Mouse (Mus musculus): ENCODE results near the gene Usp53. TPM values are rescaled to one million over a fixed set of nuclear protein-coding genes. Genes with fewer than 3 reads are reported as not detected.

Gene Usp53
- polyA plus RNA-seq, 1 experiment from 2014 or later = 9.6 TPM

GRCm38 (mm10) chr3:123009417-123009816, 25.1 kb upstream of the Usp53 start:
- ATAC-seq (no peak), DNase-seq (ENCODE audit: low spot score) (no peak)
- Histone ChIP-seq H3K4me1 (ENCODE audit: insufficient read depth, low read depth, low read length) (no peaks in the 10 kb centered on the region), H3K36me3 (ENCODE audit: insufficient read depth, low read length) (no peaks in the 10 kb centered on the region), H3K27me3 (replicated peaks; ENCODE audit: insufficient read depth, low read length) (no peaks in the 10 kb centered on the region), H3K9ac (replicated peaks; ENCODE audit: low read depth) (no peak overlapping the region), H3K27ac (ENCODE audit: low read length) (no peak overlapping the region), H3K9me3 (ENCODE audit: low read length) (no peaks in the 10 kb centered on the region), H3K4me2 (replicated peaks; ENCODE audit: low read depth, low read length) (no peak overlapping the region), H3K4me3 (ENCODE audit: low read depth, low read length) (no peak overlapping the region)
- TF ChIP-seq CTCF (IDR thresholded peaks at IDR 0.05) (no peak), EP300 (IDR thresholded peaks at IDR 0.05) (no peak)
- WGBS = 39% methylated on average over 6 of the region's 6 CpGs

GRCm38 (mm10) chr3:123007386-123007785, 23.1 kb upstream of the Usp53 start:
- no peaks in the 10 kb centered on the region for H3K4me1 ChIP-seq (ENCODE audit: insufficient read depth, low read depth, low read length)
- no peak overlapping the region for H3K27ac ChIP-seq (ENCODE audit: low read length)
- H3K27me3 ChIP-seq (replicated peaks; ENCODE audit: insufficient read depth, low read length) = no peaks in the 10 kb centered on the region
- H3K4me3 ChIP-seq (ENCODE audit: low read depth, low read length) = no peak overlapping the region
- TF ChIP-seq CTCF (IDR thresholded peaks at IDR 0.05) (no peak), EP300 (IDR thresholded peaks at IDR 0.05) (no peak)
- no peak overlapping the region for H3K9ac ChIP-seq (replicated peaks; ENCODE audit: low read depth)
- WGBS = 61% methylated on average over 10 of the region's 10 CpGs
- DNase-seq (ENCODE audit: low spot score) = no peak
- no peaks in the 10 kb centered on the region for H3K9me3 ChIP-seq (ENCODE audit: low read length)
- no peak for ATAC-seq
- H3K36me3 ChIP-seq (ENCODE audit: insufficient read depth, low read length) = no peaks in the 10 kb centered on the region
- no peak overlapping the region for H3K4me2 ChIP-seq (replicated peaks; ENCODE audit: low read depth, low read length)

- H3K9ac ChIP-seq (replicated peaks; ENCODE audit: low read depth) = no peak overlapping the region
- H3K36me3 ChIP-seq (ENCODE audit: insufficient read depth, low read length) = no peaks in the 10 kb centered on the region
- no peaks in the 10 kb centered on the region for H3K27me3 ChIP-seq (replicated peaks; ENCODE audit: insufficient read depth, low read length)
- peak; percentile 65 for DNase-seq (ENCODE audit: low spot score)
- H3K9me3 ChIP-seq (ENCODE audit: low read length) = no peaks in the 10 kb centered on the region
- H3K27ac ChIP-seq (ENCODE audit: low read length) = no peak overlapping the region
- no peak overlapping the region for H3K4me2 ChIP-seq (replicated peaks; ENCODE audit: low read depth, low read length)
- WGBS = 43% methylated on average over 3 of the region's 3 CpGs
- TF ChIP-seq CTCF (IDR thresholded peaks at IDR 0.05) (0 out of 2 replicates have a peak, but pooled peaks have one; percentile 20), EP300 (IDR thresholded peaks at IDR 0.05) (peak; percentile 42; the same call in 1 of the 2 replicates)
- H3K4me1 ChIP-seq (ENCODE audit: insufficient read depth, low read depth, low read length) = no peaks in the 10 kb centered on the region
- peak; percentile 57 for ATAC-seq
- H3K4me3 ChIP-seq (ENCODE audit: low read depth, low read length) = no peak overlapping the region
These were observed 16.7 kb upstream of the Usp53 start for GRCm38 (mm10) chr3:123001053-123001452.

GRCm38 (mm10) chr3:122998511-122998910, 14.2 kb upstream of the Usp53 start:
- no peak for TF ChIP-seq EP300 (IDR thresholded peaks at IDR 0.05)
- no peak for TF ChIP-seq CTCF (IDR thresholded peaks at IDR 0.05)
- H3K9ac ChIP-seq (replicated peaks; ENCODE audit: low read depth) = no peak overlapping the region
- H3K4me1 ChIP-seq (ENCODE audit: insufficient read depth, low read depth, low read length) = no peaks in the 10 kb centered on the region
- no peak overlapping the region for H3K4me2 ChIP-seq (replicated peaks; ENCODE audit: low read depth, low read length)
- H3K27me3 ChIP-seq (replicated peaks; ENCODE audit: insufficient read depth, low read length) = no peaks in the 10 kb centered on the region
- DNase-seq (ENCODE audit: low spot score) = no peak
- WGBS = 60% methylated on average over 8 of the region's 8 CpGs
- no peaks in the 10 kb centered on the region for H3K36me3 ChIP-seq (ENCODE audit: insufficient read depth, low read length)
- no peak overlapping the region for H3K27ac ChIP-seq (ENCODE audit: low read length)
- ATAC-seq = no peak
- no peaks in the 10 kb centered on the region for H3K9me3 ChIP-seq (ENCODE audit: low read length)
- no peak overlapping the region for H3K4me3 ChIP-seq (ENCODE audit: low read depth, low read length)

GRCm38 (mm10) chr3:122996968-122997367, 12.7 kb upstream of the Usp53 start:
- H3K27me3 ChIP-seq (replicated peaks; ENCODE audit: insufficient read depth, low read length) = no peaks in the 10 kb centered on the region
- ATAC-seq (no peak), DNase-seq (ENCODE audit: low spot score) (no peak)
- H3K9ac ChIP-seq (replicated peaks; ENCODE audit: low read depth) = no peak overlapping the region
- H3K27ac ChIP-seq (ENCODE audit: low read length) = no peak overlapping the region
- no peak overlapping the region for H3K4me3 ChIP-seq (ENCODE audit: low read depth, low read length)
- H3K9me3 ChIP-seq (ENCODE audit: low read length) = no peaks in the 10 kb centered on the region
- 72% methylated on average over 1 of the region's 1 CpGs for WGBS
- no peaks in the 10 kb centered on the region for H3K4me1 ChIP-seq (ENCODE audit: insufficient read depth, low read depth, low read length)
- H3K36me3 ChIP-seq (ENCODE audit: insufficient read depth, low read length) = no peaks in the 10 kb centered on the region
- H3K4me2 ChIP-seq (replicated peaks; ENCODE audit: low read depth, low read length) = no peak overlapping the region
- no peak for TF ChIP-seq CTCF (IDR thresholded peaks at IDR 0.05)

- WGBS = 62% methylated on average over 11 of the region's 11 CpGs
- no peaks in the 10 kb centered on the region for H3K27me3 ChIP-seq (replicated peaks; ENCODE audit: insufficient read depth, low read length)
- no peak for ATAC-seq
- H3K4me2 ChIP-seq (replicated peaks; ENCODE audit: low read depth, low read length) = no peak overlapping the region
- DNase-seq (ENCODE audit: low spot score) = peak; percentile 34
- H3K4me1 ChIP-seq (ENCODE audit: insufficient read depth, low read depth, low read length) = peaks cover 12% of the 10 kb centered on the region
- no peaks in the 10 kb centered on the region for H3K36me3 ChIP-seq (ENCODE audit: insufficient read depth, low read length)
- H3K27ac ChIP-seq (ENCODE audit: low read length) = no peak overlapping the region
- no peak overlapping the region for H3K9ac ChIP-seq (replicated peaks; ENCODE audit: low read depth)
- H3K4me3 ChIP-seq (ENCODE audit: low read depth, low read length) = no peak overlapping the region
- TF ChIP-seq EP300 (IDR thresholded peaks at IDR 0.05) (no peak), CTCF (IDR thresholded peaks at IDR 0.05) (no peak)
- no peaks in the 10 kb centered on the region for H3K9me3 ChIP-seq (ENCODE audit: low read length)
These were observed 2.6 kb upstream of the Usp53 start for GRCm38 (mm10) chr3:122986906-122987305.

- Histone ChIP-seq H3K4me3 (ENCODE audit: low read depth, low read length) (no peak overlapping the region), H3K36me3 (ENCODE audit: insufficient read depth, low read length) (no peaks in the 10 kb centered on the region), H3K4me2 (replicated peaks; ENCODE audit: low read depth, low read length) (no peak overlapping the region), H3K9ac (replicated peaks; ENCODE audit: low read depth) (no peak overlapping the region), H3K27me3 (replicated peaks; ENCODE audit: insufficient read depth, low read length) (no peaks in the 10 kb centered on the region), H3K9me3 (ENCODE audit: low read length) (no peaks in the 10 kb centered on the region), H3K4me1 (ENCODE audit: insufficient read depth, low read depth, low read length) (peaks cover 12% of the 10 kb centered on the region), H3K27ac (ENCODE audit: low read length) (peak overlapping the region; percentile 95; the same call in 1 of the 2 replicates)
- TF ChIP-seq CTCF (IDR thresholded peaks at IDR 0.05) (no peak), EP300 (IDR thresholded peaks at IDR 0.05) (no peak)
- DNase-seq (ENCODE audit: low spot score) (peak; percentile 26), ATAC-seq (no peak)
- 0% methylated on average over 1 of the region's 1 CpGs for WGBS
These were observed 2.1 kb upstream of the Usp53 start for GRCm38 (mm10) chr3:122986386-122986785.

Measured in lung, postnatal 0 days (tissue).